Mouse (Mus musculus): Measurements from ENCODE around the gene Gm29797.

The Gm29797 gene

DNA sequence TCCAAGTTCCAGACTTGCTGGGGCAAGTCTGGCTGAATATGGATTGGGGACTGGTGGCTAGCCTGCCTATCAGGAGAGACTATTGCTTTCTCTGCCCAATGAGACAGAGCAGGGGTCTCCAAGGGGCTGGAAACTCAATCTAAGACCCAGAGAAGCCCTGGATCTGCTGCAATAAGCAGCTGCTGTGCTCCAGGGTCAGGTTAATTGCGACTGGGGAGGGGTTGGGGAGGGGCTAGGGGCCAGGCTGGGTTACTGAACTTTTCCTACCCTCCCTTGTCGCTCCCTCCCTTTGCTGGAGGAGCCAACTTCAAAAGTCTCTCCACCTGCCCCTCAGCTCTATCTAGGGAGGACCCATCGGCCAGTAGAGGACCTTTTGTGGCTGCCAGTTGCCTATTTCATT, at the start of gene Gm29797:
TSS of gene Gm29797 (plus strand) at position 301 of the 400 bp plus-strand sequence.
- no peak for DNase-seq (ENCODE audit: low spot score)

GRCm38 (mm10) chr2:181618761-181619495, 37.9 kb upstream of the Gm29797 start:
- DNase-seq (ENCODE audit: low spot score), result no peak

GRCm38 (mm10) chr2:181623401-181623800, 33.4 kb upstream of the Gm29797 start:
- DNase-seq (ENCODE audit: low spot score), result no peak

GRCm38 (mm10) chr2:181628471-181628870, 28.4 kb upstream of the Gm29797 start:
- no peak for DNase-seq (ENCODE audit: low spot score)

- no peak for DNase-seq (ENCODE audit: low spot score)
Observed at GRCm38 (mm10) chr2:181632624-181633023, 24.2 kb upstream of the Gm29797 start.

GRCm38 (mm10) chr2:181635865-181636264, 21.0 kb upstream of the Gm29797 start:
- no peak for DNase-seq (ENCODE audit: low spot score)

DNA sequence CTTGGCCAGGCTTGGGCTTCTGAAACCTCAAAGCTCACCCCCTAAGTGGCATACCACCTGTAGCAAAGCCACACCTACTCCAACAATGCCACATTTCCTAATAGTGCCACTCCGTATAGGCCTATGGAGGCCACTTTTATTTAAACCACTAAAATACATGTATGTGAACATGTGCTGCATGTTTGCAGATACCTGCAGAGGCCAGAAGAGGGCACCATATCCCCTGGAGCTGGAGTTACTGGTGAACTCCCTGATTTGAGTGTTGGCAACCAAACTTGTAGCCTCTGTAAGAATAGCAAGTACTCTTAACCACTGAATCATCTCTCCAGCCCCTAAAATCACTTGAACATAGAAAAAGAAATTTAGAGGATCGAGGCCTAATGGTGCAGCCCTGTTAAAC, 12.5 kb upstream of the Gm29797 start:
- peak; percentile 48 for DNase-seq (ENCODE audit: low spot score)

DNA sequence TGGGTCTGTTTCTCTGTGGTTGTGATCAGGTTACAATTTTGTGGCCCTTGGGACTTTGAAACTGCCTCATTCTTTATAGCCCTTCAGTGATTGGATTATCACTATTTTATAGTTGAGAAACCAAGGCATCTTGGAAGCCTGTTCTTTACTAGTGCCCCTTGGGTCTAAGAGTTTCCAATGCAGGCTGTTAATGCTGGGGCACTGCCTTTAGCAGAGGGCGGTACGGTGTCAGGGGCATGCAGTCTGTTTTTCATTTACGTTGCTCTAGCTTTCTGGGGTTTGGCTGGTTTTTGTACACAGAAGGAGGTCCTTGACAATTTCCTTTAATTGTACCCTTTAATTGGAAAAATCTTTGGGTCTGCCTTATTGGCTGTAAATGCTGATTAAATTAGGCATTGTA, 11.2 kb upstream of the Gm29797 start:
- no peak for DNase-seq (ENCODE audit: low spot score)

DNA sequence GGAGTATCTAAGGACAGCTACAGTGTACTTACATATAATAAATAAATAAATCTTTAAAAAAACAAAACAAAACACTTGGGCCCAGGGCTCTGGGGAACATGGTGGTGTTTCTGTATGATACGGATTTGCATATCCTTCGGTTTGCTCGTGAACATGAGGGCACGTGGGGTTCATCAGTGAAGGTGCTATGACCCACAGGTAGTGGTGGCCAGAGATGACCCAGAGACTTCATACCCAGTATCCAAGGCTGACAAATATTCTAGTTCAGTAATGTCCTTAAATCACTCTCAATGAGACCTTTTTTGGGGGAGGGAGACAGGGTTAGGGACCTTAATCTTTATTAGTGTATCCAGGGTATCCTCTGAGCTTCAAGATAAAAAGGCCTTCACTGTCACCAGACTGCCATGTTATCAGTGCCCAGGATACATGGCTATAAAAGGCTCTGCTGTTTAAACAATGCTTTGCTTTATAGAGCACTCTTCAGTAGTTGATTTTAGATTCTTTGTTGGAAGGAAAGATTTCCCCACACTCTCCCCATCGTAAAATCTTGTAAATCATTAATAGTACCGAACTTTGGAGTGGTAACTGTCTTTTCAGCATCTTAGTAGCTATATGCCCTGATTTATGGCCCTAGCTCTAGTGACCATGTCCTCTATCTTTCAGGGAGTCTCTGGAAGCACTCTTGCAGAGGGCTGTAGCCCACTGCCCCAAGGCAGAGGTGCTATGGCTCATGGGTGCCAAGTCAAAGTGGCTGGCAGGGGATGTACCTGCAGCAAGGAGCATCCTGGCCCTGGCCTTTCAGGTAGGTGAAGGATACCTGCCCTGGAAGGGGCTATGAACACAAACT, 10.0 kb upstream of the Gm29797 start:
- DNase-seq (ENCODE audit: low spot score), result no peak

GRCm38 (mm10) chr2:181648926-181649325, 7.9 kb upstream of the Gm29797 start:
- DNase-seq (ENCODE audit: low spot score), result no peak

DNA sequence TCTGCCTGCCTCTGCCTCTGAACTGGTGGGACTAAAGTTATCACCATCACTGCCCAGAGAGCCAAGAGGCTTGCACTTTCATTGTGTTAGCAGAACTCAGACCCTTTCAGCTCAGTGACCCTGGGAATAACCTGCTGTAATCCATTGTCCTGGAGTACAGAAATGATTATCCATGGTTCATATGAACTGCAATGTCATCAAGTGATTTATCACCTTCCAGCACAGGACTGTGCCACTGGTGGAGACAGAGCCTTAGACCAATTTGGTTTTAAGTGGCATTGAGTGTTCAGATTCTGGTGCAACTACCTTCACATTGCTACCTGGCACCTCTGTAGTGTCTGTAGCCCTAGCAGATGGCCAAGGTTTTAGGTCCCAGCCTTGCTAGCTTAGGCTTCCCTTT, 3.8 kb upstream of the Gm29797 start:
- DNase-seq (ENCODE audit: low spot score), result no peak

GRCm38 (mm10) chr2:181653523-181653922, 3.3 kb upstream of the Gm29797 start:
- DNase-seq (ENCODE audit: low spot score), result no peak

- no peak for DNase-seq (ENCODE audit: low spot score)
Observed at GRCm38 (mm10) chr2:181657441-181657840, 607 bp downstream of the Gm29797 start.

DNA sequence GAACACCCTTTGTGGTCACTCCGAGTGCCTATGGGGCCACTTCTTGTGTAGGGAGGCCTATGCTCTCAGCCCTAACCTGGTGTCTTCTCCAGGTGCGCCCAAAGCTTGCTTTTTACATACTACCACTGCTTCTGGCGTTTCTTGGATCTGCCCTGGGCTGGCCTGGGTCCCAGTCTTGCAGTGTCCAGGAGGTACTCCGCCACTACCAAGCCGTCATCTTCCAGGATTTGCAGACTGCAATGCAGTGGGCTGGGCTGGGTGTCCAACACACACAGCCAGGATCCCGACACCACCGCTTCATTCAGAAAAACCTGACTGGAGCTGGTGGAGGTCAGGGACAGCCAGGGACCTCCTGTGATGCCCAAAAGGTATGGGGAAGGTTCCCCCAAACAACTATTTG, 1.7 kb downstream of the Gm29797 start:
- no peak for DNase-seq (ENCODE audit: low spot score)

DNA sequence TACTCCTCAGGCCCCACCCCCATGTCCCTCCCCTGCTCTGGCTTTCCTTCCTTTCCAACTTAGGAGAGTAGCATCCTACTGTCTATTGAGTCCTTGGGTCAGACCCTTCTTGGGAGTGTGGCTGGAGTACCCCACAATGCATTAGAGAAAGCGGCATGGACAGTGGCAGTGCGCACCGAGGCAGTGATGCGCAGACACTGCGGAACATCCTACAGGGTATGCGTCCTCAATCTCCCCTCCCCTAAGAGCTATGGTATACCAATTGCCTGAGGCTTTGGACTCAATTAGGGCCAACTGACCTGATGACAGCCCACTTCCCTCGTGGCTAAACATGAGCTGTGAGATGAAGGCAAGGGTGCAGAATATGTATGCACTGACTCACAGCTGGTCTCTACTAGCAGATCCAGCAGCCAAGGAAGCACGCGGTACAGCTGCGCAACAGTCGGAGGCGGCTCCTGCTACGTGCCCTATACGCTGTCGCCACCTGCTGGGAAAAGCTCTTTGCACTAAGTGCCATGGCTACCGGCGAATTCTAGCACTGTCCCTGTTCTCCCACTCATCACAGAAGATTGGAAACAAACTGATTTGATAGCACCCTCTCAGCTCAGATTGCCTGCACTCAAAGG, 2.2 kb downstream of the Gm29797 start:
- peak; percentile 58 for DNase-seq (ENCODE audit: low spot score)

DNA sequence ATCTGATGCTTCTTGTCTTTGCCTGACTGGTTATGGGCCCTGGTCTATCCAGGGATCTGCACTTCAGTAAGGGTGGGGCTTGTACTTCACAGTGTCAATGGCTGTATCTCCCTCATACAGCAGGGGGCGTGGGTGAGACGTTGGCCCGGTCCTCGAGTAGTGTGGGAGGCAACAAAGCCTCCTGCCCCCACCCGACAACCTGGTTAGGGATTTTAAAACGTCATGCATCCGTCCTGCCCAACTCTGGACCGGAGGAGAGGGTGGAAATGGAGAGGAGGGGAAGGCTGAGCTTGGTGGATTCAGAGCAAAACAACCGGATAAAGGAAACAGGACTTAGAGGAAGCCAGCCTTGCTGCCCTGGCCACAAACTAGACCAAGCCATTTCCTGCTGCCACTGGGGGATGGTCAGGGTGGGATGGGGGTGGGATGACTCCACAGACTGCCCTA, 2.8 kb downstream of the Gm29797 start:
- DNase-seq (ENCODE audit: low spot score), result peak; percentile 65

DNA sequence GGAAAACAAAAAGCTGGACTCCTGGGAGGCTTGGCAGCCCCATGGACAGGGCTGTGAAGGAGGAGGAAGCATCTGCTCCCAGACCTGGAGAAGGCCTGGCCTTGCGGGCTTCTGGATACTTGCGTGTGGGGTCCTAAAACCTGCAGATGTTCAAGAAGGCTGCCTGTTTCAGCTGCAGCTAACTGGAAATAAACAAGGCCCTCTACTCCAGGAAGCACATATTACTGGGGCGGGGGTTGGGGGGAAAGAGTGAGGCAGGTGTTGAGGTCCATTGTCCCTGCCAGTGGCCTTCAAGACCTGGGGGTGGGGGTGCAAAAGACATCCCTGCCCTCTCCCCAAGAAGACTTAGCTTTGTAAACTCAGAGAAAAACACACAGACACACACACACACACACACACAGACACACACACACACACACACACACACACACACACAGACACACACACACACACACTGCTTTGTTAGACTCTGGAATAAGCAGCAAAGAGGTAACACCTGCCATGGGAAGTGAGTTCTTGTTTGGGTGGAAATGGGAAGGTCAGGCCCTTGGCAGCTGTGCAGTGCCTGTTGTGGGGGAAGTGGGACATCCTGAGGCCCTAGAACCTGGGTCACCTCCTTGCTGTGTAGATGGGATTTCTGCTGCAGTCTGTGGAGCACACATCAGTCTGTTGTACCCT, 5.9 kb downstream of the Gm29797 start:
- DNase-seq (ENCODE audit: low spot score), result no peak

DNA sequence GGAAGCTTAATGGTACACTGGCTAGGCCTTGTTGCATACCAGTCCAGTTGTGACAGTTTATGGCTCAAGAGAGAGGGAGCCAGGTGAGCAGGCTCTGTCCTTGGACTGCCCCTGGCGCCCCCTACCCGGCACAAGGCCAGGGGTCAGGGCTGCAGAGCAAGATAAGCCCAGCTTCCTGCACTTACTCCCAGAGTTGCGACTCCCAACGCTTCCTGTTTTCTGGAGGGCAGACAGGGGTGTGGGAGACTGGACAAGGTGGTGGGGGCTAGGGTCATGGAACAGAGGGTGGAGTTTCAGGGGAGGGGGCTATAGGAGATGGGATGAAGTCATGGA, 6.4 kb downstream of the Gm29797 start:
- no peak for DNase-seq (ENCODE audit: low spot score)

- DNase-seq (ENCODE audit: low spot score), result no peak
Observed at GRCm38 (mm10) chr2:181670285-181670912, 13.6 kb downstream of the Gm29797 start.

- no peak for DNase-seq (ENCODE audit: low spot score)
Observed at GRCm38 (mm10) chr2:181670913-181671311, 14.1 kb downstream of the Gm29797 start.

DNA sequence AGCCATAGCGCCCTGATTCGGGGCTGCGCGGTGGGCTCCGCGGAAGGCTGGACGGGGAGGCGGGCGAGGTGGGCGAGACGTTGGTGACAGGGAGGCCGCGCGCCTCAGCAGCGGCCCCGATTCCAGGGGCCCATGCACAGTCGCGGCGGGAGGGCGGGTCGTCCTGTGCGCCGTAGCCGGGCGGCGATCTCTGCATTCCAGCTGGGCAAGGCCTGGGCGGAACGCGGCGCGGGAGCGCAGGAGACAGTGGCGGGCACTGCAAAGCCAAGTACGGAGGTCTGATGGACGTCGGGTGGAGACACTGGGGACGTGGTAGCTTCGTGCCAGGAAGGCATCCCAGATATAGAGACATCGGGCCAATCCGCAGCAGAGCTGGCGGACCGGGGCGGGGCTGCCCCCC, 14.5 kb downstream of the Gm29797 start, which contains the start of gene Sox18:
TSS of gene Sox18 (minus strand) at position 315 of the 400 bp plus-strand sequence.
- no peak for DNase-seq (ENCODE audit: low spot score)

- DNase-seq (ENCODE audit: low spot score), result no peak
Observed at GRCm38 (mm10) chr2:181671984-181672383, 15.2 kb downstream of the Gm29797 start.
